Mouse (Mus musculus): ENCODE results near the gene Usp21.

DNA sequence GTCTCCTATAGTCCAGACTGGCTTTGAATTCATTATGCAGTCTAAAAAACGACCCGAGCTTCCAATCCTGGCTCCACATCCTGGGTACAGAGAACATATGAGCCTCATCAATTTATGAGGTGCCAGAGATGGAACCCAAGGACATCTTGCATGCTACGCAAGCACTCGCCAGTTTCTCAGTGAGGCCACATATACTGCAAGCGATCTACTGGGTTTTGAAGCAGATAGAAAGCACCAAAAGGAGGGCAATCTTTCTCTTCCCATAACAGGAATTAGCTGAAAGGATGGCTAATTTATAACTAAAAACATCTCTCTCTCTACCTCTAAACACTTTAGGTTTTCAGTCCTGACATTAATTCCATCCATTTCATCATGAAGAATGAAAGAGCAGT is 6.1 kb upstream of the Usp21 start:
- TF ChIP-seq E2F4 (IDR thresholded peaks at IDR 0.05; ENCODE audit: insufficient read depth) (no peak), POLR2A (IDR thresholded peaks at IDR 0.05; ENCODE audit: insufficient read length, low read depth) (no peak), MAX (IDR thresholded peaks at IDR 0.05; ENCODE audit: low read depth) (no peak), REST (IDR thresholded peaks at IDR 0.05; ENCODE audit: insufficient read depth, insufficient read length) (no peak), USF1 (IDR thresholded peaks at IDR 0.05; ENCODE audit: low read depth) (no peak), TCF12 (IDR thresholded peaks at IDR 0.05; ENCODE audit: insufficient read depth, poor library complexity, severe bottlenecking) (no peak), MYOG (IDR thresholded peaks at IDR 0.05; ENCODE audit: control insufficient read depth in 1 of 3, insufficient read depth in 1 of 3, insufficient read length in 2 of 3, low read depth in 2 of 3) (no peak), CEBPB (IDR thresholded peaks at IDR 0.05; ENCODE audit: insufficient read depth, poor library complexity, severe bottlenecking) (no peak), TCF3 (IDR thresholded peaks at IDR 0.05; ENCODE audit: insufficient read length, low read depth) (no peak), POLR2AphosphoS2 (IDR thresholded peaks at IDR 0.05; ENCODE audit: insufficient read length, low read depth) (no peak), MYOD1 (IDR thresholded peaks at IDR 0.05; ENCODE audit: control insufficient read depth in 1 of 3, insufficient read length in 2 of 3, low read depth in 2 of 3) (no peak)

Data from myocyte (in vitro differentiated cells).